Mouse (Mus musculus) midbrain, postnatal 0 days (tissue): Measurements from ENCODE around the gene Arhgap22. TPM values are rescaled to one million over a fixed set of nuclear protein-coding genes. Genes with fewer than 3 reads are reported as not detected.

Experiments used
- ATAC-seq: fragments of 200-750 bp; cut with Nextera tagmentation; 2 replicates; pipeline ENCODE4 v1.8.0; 2017; ENCODE audit warnings: moderate number of reproducible peaks, mild to moderate bottlenecking, moderate TSS enrichment, moderate library complexity; ENCODE audit not compliant: low FRiP score
- DNase-seq: peaks from one replicate; pipeline ENCODE4 v3.0.0-alpha.2; 2015; ENCODE audit warnings: low spot score
- H3K27ac ChIP-seq: fragments of 300-500 bp; sonication (generic); 2 replicates; pipeline ENCODE4 v1.5.1; 2014; ENCODE audit warnings: low read depth, mild to moderate bottlenecking, low read length, mixed read lengths
- H3K27me3 ChIP-seq: fragments of 300-500 bp; sonication (generic); 2 replicates; pipeline ENCODE4 v1.6.1; 2014; ENCODE audit warnings: low read length, control low read depth, mixed read lengths; ENCODE audit not compliant: insufficient read depth
- H3K36me3 ChIP-seq: fragments of 300-500 bp; sonication (generic); 2 replicates; pipeline ENCODE4 v1.6.1; 2014; ENCODE audit warnings: low read length, control low read depth, mixed read lengths; ENCODE audit not compliant: insufficient read depth
- H3K4me1 ChIP-seq: fragments of 300-500 bp; sonication (generic); 2 replicates; pipeline ENCODE4 v1.6.1; 2014; ENCODE audit warnings: mild to moderate bottlenecking, control low read depth, antibody characterized with exemption, low read length, mixed read lengths; ENCODE audit not compliant: insufficient read depth
- H3K4me2 ChIP-seq: fragments of 300-500 bp; sonication (generic); 2 replicates; pipeline ENCODE4 v1.6.1; 2014; ENCODE audit warnings: low read depth, mild to moderate bottlenecking, low read length, mixed read lengths; ENCODE audit not compliant: poor library complexity, severe bottlenecking
- H3K4me3 ChIP-seq: fragments of 300-500 bp; sonication (generic); 2 replicates; pipeline ENCODE4 v1.5.1; 2014; ENCODE audit warnings: low read depth, mild to moderate bottlenecking, low read length, moderate library complexity
- H3K9ac ChIP-seq: fragments of 300-500 bp; sonication (generic); replicated peaks from 2 replicates; pipeline ENCODE4 v1.6.1; 2014; ENCODE audit warnings: mild to moderate bottlenecking, low read length, moderate library complexity, mixed read lengths; ENCODE audit not compliant: poor library complexity, severe bottlenecking
- H3K9me3 ChIP-seq: fragments of 300-500 bp; sonication (generic); 2 replicates; pipeline ENCODE4 v1.6.1; 2016; ENCODE audit warnings: low read length, control low read depth
- CTCF ChIP-seq: IDR thresholded peaks from 2 replicates; pipeline ENCODE4 v1.5.1; 2016; ENCODE audit warnings: antibody characterized with exemption, mild to moderate bottlenecking
- WGBS: fragments of 180-500 bp; shearing (Covaris S2); extraction: QIAGEN DNeasy Blood & Tissue Kit; methylation state at CpG from one replicate; pipeline ENCODE4 v1.1.7; 2014; 5-methylcytosine and 5-hydroxymethylcytosine counted together
- polyA plus RNA-seq: library from polyadenylated mRNA; unstranded; fragments of >200 nt; fragmentation: Nextera tagmentation; extraction: Ambion mirVana; gene quantifications from 2 replicates; pipeline ENCODE4 v1.2.1, GENCODE M21; 2015
- total RNA-seq: library from RNA; depleted of rRNA; stranded (reverse); fragments of >200 nt; gene quantifications from 2 replicates; pipeline ENCODE4 v1.2.3, GENCODE M21; 2014

The Arhgap22 gene
- total and polyA plus RNA-seq, 2 experiments from 2014 or later: 3.4 to 4.2 TPM

DNA sequence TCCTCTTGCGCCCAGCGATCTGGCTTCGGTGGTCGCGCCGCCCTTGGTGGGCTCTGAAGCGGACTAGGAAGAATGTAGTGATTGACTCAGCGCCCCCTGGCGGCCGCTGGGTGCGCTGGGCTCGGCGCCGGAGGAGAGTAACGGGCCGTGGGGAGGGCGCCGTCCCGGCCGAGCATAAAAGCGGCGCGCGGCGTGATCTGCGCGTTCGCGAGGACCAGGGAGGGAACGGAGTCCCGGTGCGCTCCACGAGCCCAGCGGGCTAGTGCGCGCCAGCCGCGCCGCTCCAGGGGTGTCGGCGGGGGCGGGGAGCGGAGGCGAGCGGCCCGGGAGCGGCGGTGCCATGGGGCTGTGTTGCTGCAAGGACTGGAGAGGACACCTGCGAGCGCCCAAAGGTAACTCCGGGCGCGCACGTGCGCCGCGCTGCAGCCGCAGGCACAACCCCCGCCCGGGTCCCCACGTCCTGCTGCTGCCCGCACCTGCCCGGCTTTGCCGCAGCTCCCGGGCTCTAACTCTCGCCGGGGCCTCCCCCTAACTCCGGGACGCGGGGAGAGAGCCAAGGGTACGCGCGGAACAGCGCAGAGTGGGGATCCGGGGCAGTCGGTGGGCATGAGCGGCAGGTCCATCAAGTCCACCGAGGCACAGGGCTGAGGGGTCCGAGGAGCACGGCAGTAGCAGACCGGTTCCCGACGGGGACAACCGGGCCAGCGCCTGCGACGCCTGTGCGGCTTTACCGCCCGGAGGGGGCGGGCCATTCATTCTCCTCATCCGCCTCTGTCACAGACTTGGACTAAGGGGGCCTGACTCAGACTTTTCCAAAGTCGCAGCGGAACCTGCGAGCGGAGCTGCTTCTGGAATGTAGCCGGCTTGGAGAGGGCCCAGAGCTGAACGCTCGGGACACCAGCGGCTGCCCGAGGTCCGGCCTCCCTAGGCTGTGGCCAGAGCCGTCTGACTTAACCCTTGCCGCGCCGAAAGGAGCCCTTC is 106.0 kb downstream of the Arhgap22 start:
- peak overlapping the region; percentile 66 for H3K4me3 ChIP-seq
- H3K9ac ChIP-seq: peak overlapping the region; percentile 50
- WGBS: under 1% methylated on average over 87 of the region's 106 CpGs
- ATAC-seq (peak; percentile 73), DNase-seq (peak; percentile 77)
- TF ChIP-seq CTCF: peak; percentile 83
- no peaks in the 10 kb centered on the region for H3K36me3 ChIP-seq
- H3K9me3 ChIP-seq: no peaks in the 10 kb centered on the region
- H3K27ac ChIP-seq: no peak overlapping the region
- no peaks in the 10 kb centered on the region; the same call in 1 of the 2 replicates for H3K4me1 ChIP-seq
- H3K4me2 ChIP-seq: peak overlapping the region; percentile 100
- H3K27me3 ChIP-seq: peaks cover 24% of the 10 kb centered on the region

DNA sequence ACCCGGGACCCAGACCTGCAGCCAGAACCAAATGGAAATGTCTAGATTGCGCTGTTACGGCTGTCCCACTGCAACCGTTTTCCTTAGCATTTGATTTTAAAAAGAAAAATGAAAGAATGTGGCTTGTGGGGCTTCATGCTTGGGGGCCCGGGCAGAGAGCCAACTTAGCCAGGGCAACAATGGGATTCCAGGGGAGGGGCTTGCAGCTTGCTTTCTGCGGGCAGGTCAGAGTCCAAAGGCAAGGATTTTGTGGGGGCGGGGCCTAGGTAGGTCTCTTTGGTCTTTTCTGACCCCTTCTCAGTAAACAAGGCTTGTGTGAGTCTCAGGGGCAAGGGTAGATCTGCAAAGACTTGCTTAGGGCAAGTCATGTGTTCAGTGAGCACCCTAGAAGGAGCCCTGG is 107.0 kb downstream of the Arhgap22 start:
- Histone ChIP-seq H3K4me2 (no peak overlapping the region), H3K4me3 (no peak overlapping the region), H3K4me1 (no peaks in the 10 kb centered on the region; the same call in 1 of the 2 replicates), H3K27ac (no peak overlapping the region), H3K36me3 (no peaks in the 10 kb centered on the region), H3K9me3 (no peaks in the 10 kb centered on the region), H3K27me3 (peaks cover 24% of the 10 kb centered on the region), H3K9ac (no peak overlapping the region)
- ATAC-seq (no peak), DNase-seq (no peak)
- 11% methylated on average over 7 of the region's 7 CpGs for whole genome bisulfite sequencing
- TF ChIP-seq CTCF: no peak

DNA sequence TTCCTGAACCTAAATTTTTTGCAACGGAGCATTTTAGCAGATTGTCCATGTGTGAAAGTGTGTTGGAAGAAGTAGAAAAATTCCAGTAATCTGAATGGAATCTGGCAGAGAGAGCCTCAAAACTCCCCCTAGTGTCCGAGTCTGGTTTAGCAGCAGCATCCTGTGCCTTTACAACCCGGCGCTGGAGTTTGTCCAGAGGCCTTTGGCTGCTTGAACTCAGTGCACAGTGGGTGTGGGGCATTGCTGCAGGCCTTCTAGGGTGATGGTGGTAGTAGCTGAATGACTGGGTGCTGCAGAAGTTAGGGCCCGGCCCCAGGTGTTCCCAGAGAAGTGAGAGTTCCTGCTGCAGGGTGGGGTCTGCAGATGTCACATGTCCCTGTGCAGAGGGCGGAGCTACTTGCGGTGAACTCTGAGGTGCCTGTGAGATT is 108.8 kb downstream of the Arhgap22 start:
- TF ChIP-seq CTCF: peak; percentile 79
- no peak overlapping the region for H3K4me3 ChIP-seq
- no peak overlapping the region for H3K27ac ChIP-seq
- no peak overlapping the region for H3K9ac ChIP-seq
- H3K9me3 ChIP-seq: no peaks in the 10 kb centered on the region
- WGBS: 28% methylated on average over 7 of the region's 7 CpGs
- no peak overlapping the region for H3K4me2 ChIP-seq
- peaks cover 24% of the 10 kb centered on the region for H3K27me3 ChIP-seq
- DNase-seq: peak; percentile 63
- ATAC-seq: no peak
- no peaks in the 10 kb centered on the region; the same call in 1 of the 2 replicates for H3K4me1 ChIP-seq
- H3K36me3 ChIP-seq: no peaks in the 10 kb centered on the region

DNA sequence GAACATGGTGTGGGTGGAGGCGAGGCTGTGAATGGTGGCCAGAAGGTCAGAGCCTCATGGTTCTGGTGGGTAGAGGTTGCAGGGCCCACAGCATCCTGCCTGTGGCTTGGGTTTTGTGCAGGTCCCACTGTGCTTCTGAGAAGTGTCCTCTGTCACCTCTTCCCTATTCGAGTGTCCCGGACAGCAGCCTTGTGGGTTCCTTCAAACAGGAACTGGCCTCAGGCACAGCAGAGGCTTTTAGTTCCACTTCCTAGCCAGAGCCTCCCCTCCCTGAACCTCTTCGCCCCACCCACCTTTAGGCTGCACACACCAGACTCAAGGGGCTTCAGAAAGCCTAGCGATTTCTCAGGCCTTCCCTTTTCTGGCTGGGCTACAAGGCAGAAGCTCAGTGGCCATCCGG is 110.7 kb downstream of the Arhgap22 start:
- no peak overlapping the region for H3K4me2 ChIP-seq
- WGBS: 71% methylated on average over 6 of the region's 6 CpGs
- no peak for TF ChIP-seq CTCF
- no peak for DNase-seq
- H3K9me3 ChIP-seq: no peaks in the 10 kb centered on the region
- H3K4me3 ChIP-seq: no peak overlapping the region
- no peak overlapping the region for H3K27ac ChIP-seq
- no peaks in the 10 kb centered on the region for H3K36me3 ChIP-seq
- no peak for ATAC-seq
- H3K4me1 ChIP-seq: no peaks in the 10 kb centered on the region; the same call in 1 of the 2 replicates
- peaks cover 17% of the 10 kb centered on the region for H3K27me3 ChIP-seq
- no peak overlapping the region for H3K9ac ChIP-seq

DNA sequence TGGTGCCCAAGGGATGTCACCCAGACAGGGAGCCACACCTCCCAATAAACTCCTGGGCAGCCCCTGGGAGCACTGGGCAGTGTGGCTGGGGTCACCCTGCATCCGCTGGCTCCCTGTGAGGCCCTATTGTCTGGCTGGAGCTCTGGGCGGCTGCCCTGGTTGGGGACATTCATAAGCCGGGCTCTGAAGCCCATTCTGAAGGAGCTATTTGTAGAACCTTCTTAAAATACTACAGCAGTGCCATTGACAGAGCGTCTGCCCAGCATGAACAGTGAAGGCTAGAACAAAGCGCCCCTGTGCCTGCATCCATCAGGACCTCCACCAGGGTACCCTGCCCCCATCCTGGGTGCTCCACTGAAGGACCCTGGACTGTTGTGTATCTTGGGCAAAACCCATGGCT is 114.5 kb downstream of the Arhgap22 start:
- Histone ChIP-seq H3K36me3 (no peaks in the 10 kb centered on the region), H3K27me3 (no peaks in the 10 kb centered on the region), H3K4me3 (no peak overlapping the region), H3K4me1 (no peaks in the 10 kb centered on the region), H3K4me2 (no peak overlapping the region), H3K9me3 (no peaks in the 10 kb centered on the region), H3K27ac (no peak overlapping the region), H3K9ac (no peak overlapping the region)
- DNase-seq (no peak), ATAC-seq (no peak)
- TF ChIP-seq CTCF: no peak; the same call in 1 of the 2 replicates
- WGBS: 35% methylated on average over 5 of the region's 5 CpGs

DNA sequence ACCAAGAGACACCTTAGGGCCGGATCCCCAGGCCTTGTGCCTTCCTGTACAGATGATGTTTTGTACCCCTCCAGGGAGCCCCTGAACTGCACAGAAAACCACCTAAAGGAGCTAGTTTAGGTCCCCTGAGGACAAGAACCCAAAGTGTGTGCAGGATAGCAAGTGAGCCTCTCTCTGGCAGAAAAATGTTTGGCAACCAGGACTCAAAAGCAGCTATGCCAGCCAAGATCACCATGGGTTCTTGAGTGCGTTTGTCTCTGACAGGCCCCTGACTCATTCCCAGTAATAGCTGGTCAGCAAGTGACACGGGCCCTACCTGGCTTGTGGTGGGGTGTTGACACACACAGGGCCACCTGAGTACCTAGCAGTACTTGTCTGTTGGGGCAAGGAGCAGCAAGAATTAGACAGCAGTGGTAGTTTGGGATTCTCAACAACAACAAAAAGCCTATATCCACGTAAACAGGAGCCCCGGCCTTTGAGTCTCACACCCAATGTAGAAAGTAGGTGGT is 115.5 kb downstream of the Arhgap22 start:
- H3K9ac ChIP-seq: no peak overlapping the region
- no peak overlapping the region for H3K4me3 ChIP-seq
- 87% methylated on average over 5 of the region's 5 CpGs for WGBS
- no peak for TF ChIP-seq CTCF
- no peaks in the 10 kb centered on the region for H3K36me3 ChIP-seq
- H3K4me1 ChIP-seq: no peaks in the 10 kb centered on the region
- H3K27ac ChIP-seq: no peak overlapping the region
- no peak for DNase-seq
- no peaks in the 10 kb centered on the region for H3K27me3 ChIP-seq
- H3K4me2 ChIP-seq: no peak overlapping the region
- no peaks in the 10 kb centered on the region for H3K9me3 ChIP-seq
- ATAC-seq: no peak
